9 mouse cellular contexts compared by ENCODE assay signal in the genomic region with DNA sequence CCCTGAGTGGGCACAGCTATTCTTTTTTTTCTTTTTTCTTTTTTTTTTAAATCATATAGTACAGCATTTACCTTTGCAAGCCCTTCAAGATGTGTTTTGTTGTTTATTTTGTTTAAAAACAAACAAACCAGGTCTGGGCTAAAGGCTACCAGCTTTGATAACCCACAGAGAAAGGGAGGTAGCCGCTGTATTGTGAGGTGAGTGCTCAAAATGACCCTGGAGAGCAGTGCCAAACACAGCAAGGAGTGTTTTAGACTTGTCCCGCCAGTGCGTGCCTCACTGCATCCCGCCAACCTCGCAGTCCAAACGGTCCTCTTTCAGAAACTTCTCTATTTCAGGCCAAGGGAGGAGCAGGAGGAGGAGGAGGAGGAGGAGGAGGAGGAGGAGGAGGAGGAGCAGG.
DNase-seq lines count a peak whose midpoint lies in the region; ATAC-seq and TF ChIP-seq lines count a peak whose summit lies in the region.
"Had no signal": no experiment of that assay in that cellular context is flagged by ENCODE, and none has a peak within 500 bp of the region (broad histone marks: within the 10 kb centered on the region; RNA-seq: fewer than 3 reads in every experiment).

No protein-coding gene starts in this region.

- H3K4me2 ChIP-seq in embryonic facial prominence, embryonic 12.5 days (replicated peaks), result no peak overlapping the region
- H3K4me2 ChIP-seq in limb, embryonic 15.5 days, result no peak overlapping the region
- H3K4me2 ChIP-seq in myocyte (ENCODE audit: low read depth), result peak overlapping the region; percentile 77

- no peak for TF ChIP-seq POLR2A in liver, adult 2 months (IDR thresholded peaks at IDR 0.05; ENCODE audit: extremely low read depth, insufficient read depth, low read length)
- peak; percentile 40 for TF ChIP-seq POLR2A in myocyte (IDR thresholded peaks at IDR 0.05; ENCODE audit: insufficient read length, low read depth)

- no peak overlapping the region for H3K9ac ChIP-seq in liver, adult 2 months (ENCODE audit: low read depth, low read length)
- no peak overlapping the region for H3K9ac ChIP-seq in embryonic facial prominence, embryonic 12.5 days
- no peak overlapping the region for H3K9ac ChIP-seq in limb, embryonic 15.5 days

- TF ChIP-seq CTCF in liver, adult 2 months (IDR thresholded peaks at IDR 0.05; ENCODE audit: low read depth, low read length), result no peak

- H3K4me3 ChIP-seq in liver, adult 2 months (ENCODE audit: insufficient read depth, low read depth, low read length), result no peak overlapping the region
- H3K4me3 ChIP-seq in embryonic facial prominence, embryonic 12.5 days, result no peak overlapping the region
- no peak overlapping the region for H3K4me3 ChIP-seq in limb, embryonic 15.5 days
- H3K4me3 ChIP-seq in myocyte, result no peak overlapping the region
- H3K4me3 ChIP-seq: midbrain, embryonic 10.5 days had no signal

- no peak overlapping the region for H3ac ChIP-seq in myocyte (ENCODE audit: control insufficient read depth, insufficient read length)

- no peak for DNase-seq in liver, adult 2 months (ENCODE audit: extremely low read depth, low read depth, low spot score)
- DNase-seq in liver, result no peak
- DNase-seq in left cerebral cortex, adult 18-20 months (ENCODE audit: low spot score in 2 of 2), result no peak
- DNase-seq in frontal cortex, postnatal 14 days (ENCODE audit: low spot score in 2 of 2), result no peak
- no peak for DNase-seq in right cerebral cortex, adult 2 months (ENCODE audit: low spot score in 2 of 2)

- H3K27ac ChIP-seq in liver, adult 2 months (replicated peaks; ENCODE audit: insufficient read depth, low read depth, low read length), result peak overlapping the region; percentile 76
- 0 out of 2 replicates have a peak overlapping the region, but pooled peaks have one; percentile 46 for H3K27ac ChIP-seq in embryonic facial prominence, embryonic 12.5 days
- peak overlapping the region; percentile 73 for H3K27ac ChIP-seq in limb, embryonic 15.5 days

- H3K79me2 ChIP-seq in liver, adult 2 months (ENCODE audit: control insufficient read depth, insufficient read depth, low read length), result no peaks in the 10 kb centered on the region
- H3K79me2 ChIP-seq in myocyte (ENCODE audit: control insufficient read depth, insufficient read depth), result no peaks in the 10 kb centered on the region

- H3K9me3 ChIP-seq in embryonic facial prominence, embryonic 12.5 days, result no peaks in the 10 kb centered on the region
- no peaks in the 10 kb centered on the region for H3K9me3 ChIP-seq in limb, embryonic 15.5 days
- H3K9me3 ChIP-seq: midbrain, embryonic 10.5 days had no signal

- H3K36me3 ChIP-seq in liver, adult 2 months (ENCODE audit: control insufficient read depth, insufficient read depth, low read length), result no peaks in the 10 kb centered on the region
- no peaks in the 10 kb centered on the region for H3K36me3 ChIP-seq in embryonic facial prominence, embryonic 12.5 days
- H3K36me3 ChIP-seq in limb, embryonic 15.5 days, result no peaks in the 10 kb centered on the region
- H3K36me3 ChIP-seq in myocyte (ENCODE audit: control insufficient read depth, insufficient read depth), result no peaks in the 10 kb centered on the region
- H3K36me3 ChIP-seq: midbrain, embryonic 10.5 days had no signal

- WGBS in liver, adult 2 months, result 4% methylated on average over 6 of the region's 6 CpGs
- 59% methylated on average over 6 of the region's 6 CpGs for WGBS in embryonic facial prominence, embryonic 12.5 days
- WGBS in limb, embryonic 15.5 days, result 61% methylated on average over 6 of the region's 6 CpGs

- H3K27me3 ChIP-seq in liver, adult 2 months (ENCODE audit: control insufficient read depth, insufficient read depth, low read length), result no peaks in the 10 kb centered on the region
- H3K27me3 ChIP-seq in embryonic facial prominence, embryonic 12.5 days, result no peaks in the 10 kb centered on the region
- H3K27me3 ChIP-seq in limb, embryonic 15.5 days, result no peaks in the 10 kb centered on the region
- H3K27me3 ChIP-seq in myocyte (ENCODE audit: control insufficient read depth, insufficient read depth, insufficient read length), result no peaks in the 10 kb centered on the region

- no peak for ATAC-seq in embryonic facial prominence, embryonic 12.5 days (ENCODE audit: insufficient number of reproducible peaks, insufficient read depth, low FRiP score, low TSS enrichment)
- no peak for ATAC-seq in limb, embryonic 15.5 days (ENCODE audit: insufficient number of reproducible peaks, low FRiP score, low TSS enrichment, low read depth)

- H3K4me1 ChIP-seq in liver, adult 2 months (ENCODE audit: control insufficient read depth, insufficient read depth, low read length), result peaks cover 12% of the 10 kb centered on the region
- peaks cover 13% of the 10 kb centered on the region; the same call in 1 of the 2 replicates for H3K4me1 ChIP-seq in embryonic facial prominence, embryonic 12.5 days
- H3K4me1 ChIP-seq in limb, embryonic 15.5 days, result peaks cover 18% of the 10 kb centered on the region

TF ChIP-seq in myocyte, 11 proteins besides CTCF, POLR2A, EP300 and RAD21:
- TF ChIP-seq MAX (IDR thresholded peaks at IDR 0.05; ENCODE audit: low read depth) (no peak), TCF3 (IDR thresholded peaks at IDR 0.05; ENCODE audit: insufficient read length, low read depth) (no peak), MYOG (IDR thresholded peaks at IDR 0.05; ENCODE audit: control insufficient read depth in 1 of 3, insufficient read depth in 1 of 3, insufficient read length in 2 of 3, low read depth in 2 of 3) (no peak), SRF (IDR thresholded peaks at IDR 0.05; ENCODE audit: control insufficient read depth, insufficient read length, low read depth) (no peak), CEBPB (IDR thresholded peaks at IDR 0.05; ENCODE audit: insufficient read depth, poor library complexity, severe bottlenecking) (no peak), MYOD1 (IDR thresholded peaks at IDR 0.05; ENCODE audit: control insufficient read depth in 1 of 3, insufficient read length in 2 of 3, low read depth in 2 of 3) (no peak), REST (IDR thresholded peaks at IDR 0.05; ENCODE audit: insufficient read depth, insufficient read length) (no peak)
